Mouse (Mus musculus): ENCODE measurements at regions not wholly inside any gene's neighbourhood (a gene's known extent, or its start where the extent isn't known, plus 50 kb on each side); places are given as distances from the start of the nearest gene placed in this dataset.

GRCm38 (mm10) chr8:116267021-116267420 is 237.8 kb upstream of the Dynlrb2 start:
- 0 out of 4 replicates have a peak, but pooled peaks of 1 of the 2 experiments have one; percentile 19 for ATAC-seq (replicated peaks in 1 of 2; ENCODE audit: insufficient read depth in 1 of 2, low FRiP score in 2 of 2, low TSS enrichment in 1 of 2, low read depth in 1 of 2, poor library complexity in 2 of 2, severe bottlenecking in 2 of 2)

- ATAC-seq (replicated peaks in 1 of 2; ENCODE audit: insufficient read depth in 1 of 2, low FRiP score in 2 of 2, low TSS enrichment in 1 of 2, low read depth in 1 of 2, poor library complexity in 2 of 2, severe bottlenecking in 2 of 2) = no peak
Measured at GRCm38 (mm10) chr8:116265591-116265990, 239.2 kb upstream of the Dynlrb2 start.

DNA sequence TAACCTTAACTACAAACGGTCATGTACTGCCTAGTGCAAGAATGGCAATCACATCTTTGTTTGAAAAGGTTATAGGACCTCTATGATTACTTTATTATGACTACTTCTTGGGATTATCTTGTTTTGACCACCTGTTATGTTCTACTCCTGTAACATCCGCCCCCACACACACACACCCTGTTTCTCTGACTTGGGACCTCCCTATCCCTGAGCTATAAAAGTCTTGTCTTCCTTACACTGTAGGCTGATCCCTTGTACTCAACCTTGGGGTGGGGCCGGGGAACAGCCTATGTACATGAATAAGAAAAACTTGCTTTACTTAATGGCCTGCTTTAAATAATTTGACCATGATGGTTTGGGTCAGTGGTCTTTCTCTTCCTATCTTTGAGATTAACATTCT is 240.7 kb upstream of the Dynlrb2 start:
- no peak for ATAC-seq (replicated peaks in 1 of 2; ENCODE audit: insufficient read depth in 1 of 2, low FRiP score in 2 of 2, low TSS enrichment in 1 of 2, low read depth in 1 of 2, poor library complexity in 2 of 2, severe bottlenecking in 2 of 2)

- ATAC-seq (replicated peaks in 1 of 2; ENCODE audit: insufficient read depth in 1 of 2, low FRiP score in 2 of 2, low TSS enrichment in 1 of 2, low read depth in 1 of 2, poor library complexity in 2 of 2, severe bottlenecking in 2 of 2) = no peak
Measured at GRCm38 (mm10) chr8:116261286-116261685, 243.5 kb upstream of the Dynlrb2 start.

DNA sequence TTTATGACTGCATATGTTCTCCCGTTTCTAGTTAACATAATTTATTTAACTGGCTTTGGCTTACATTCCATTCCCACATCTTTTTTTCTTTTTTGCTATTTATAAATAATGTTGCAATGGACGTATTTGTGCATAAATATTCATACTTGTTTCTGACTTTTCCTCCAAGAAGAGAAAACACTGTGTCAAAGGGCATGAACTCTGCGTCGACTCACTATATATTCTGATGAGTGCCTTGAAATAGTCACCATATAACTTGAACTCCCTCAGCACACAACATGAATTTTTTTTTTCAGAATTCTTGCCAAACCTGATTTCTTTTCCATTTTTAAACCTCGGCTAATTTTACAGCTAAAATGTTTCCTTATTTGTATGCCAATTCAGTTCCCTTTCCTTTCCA is 249.4 kb upstream of the Dynlrb2 start:
- no peak for ATAC-seq (replicated peaks in 1 of 2; ENCODE audit: insufficient read depth in 1 of 2, low FRiP score in 2 of 2, low TSS enrichment in 1 of 2, low read depth in 1 of 2, poor library complexity in 2 of 2, severe bottlenecking in 2 of 2)

DNA sequence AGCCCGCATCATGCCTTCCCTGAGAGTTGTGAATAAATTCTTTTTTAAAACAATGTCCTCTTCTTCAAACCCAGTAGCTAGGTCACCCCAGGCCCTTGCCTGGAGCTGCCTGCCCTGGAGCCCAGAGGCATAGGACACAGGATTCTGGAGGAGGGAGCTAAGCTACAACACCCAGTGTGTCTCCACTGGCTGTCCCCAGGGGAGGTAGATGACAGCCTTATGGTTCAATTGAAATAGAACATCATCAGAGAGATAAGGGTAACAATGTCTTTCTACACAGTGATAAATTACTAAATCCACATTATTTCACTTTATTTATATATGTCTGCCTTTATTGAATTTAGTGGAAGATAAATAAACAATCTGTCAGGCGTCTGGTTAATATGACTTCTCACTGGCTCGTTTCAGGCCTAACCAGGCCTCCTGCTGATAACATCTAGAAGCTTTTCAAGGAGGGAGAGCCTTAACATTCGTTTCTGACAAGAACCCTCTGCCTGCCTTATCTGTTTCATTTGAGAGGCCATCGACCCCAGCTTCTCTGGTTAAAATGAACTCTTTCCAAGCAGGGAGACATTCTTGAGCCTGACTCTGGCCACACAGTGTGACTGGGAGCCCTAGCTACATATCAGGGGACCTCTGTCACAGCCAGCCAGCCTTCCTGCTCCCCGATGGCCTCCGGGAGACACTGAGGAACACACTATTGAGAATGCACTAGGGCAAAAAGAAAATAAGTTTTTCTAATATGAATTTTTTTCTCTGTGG is 252.1 kb upstream of the Dynlrb2 start:
- no peak for ATAC-seq (replicated peaks in 1 of 2; ENCODE audit: insufficient read depth in 1 of 2, low FRiP score in 2 of 2, low TSS enrichment in 1 of 2, low read depth in 1 of 2, poor library complexity in 2 of 2, severe bottlenecking in 2 of 2)

DNA sequence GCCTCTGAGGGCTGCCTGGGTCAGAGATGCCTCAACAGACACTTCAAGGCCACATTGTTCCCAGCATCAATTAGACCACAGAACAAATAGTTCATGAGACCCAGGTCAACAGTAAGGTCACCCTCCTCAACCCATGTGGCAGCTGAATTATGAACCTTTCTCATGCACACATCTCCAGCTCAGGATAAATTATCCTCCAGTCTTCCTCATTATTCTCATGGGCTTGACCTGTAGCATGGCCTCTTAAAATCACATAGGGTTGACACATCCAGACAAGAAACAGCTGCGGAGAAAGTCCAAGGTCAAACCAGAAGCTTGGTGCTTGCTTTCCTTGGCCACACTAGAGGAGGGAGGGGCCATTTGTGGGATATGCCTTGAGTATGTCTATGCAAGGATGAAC is 256.4 kb upstream of the Dynlrb2 start:
- ATAC-seq (replicated peaks in 1 of 2; ENCODE audit: insufficient read depth in 1 of 2, low FRiP score in 2 of 2, low TSS enrichment in 1 of 2, low read depth in 1 of 2, poor library complexity in 2 of 2, severe bottlenecking in 2 of 2) = no peak

GRCm38 (mm10) chr8:116243493-116243892 is 261.3 kb upstream of the Dynlrb2 start:
- no peak for ATAC-seq (replicated peaks in 1 of 2; ENCODE audit: insufficient read depth in 1 of 2, low FRiP score in 2 of 2, low TSS enrichment in 1 of 2, low read depth in 1 of 2, poor library complexity in 2 of 2, severe bottlenecking in 2 of 2)

- no peak; a peak in 1 of 4 replicates for ATAC-seq (replicated peaks in 1 of 2; ENCODE audit: insufficient read depth in 1 of 2, low FRiP score in 2 of 2, low TSS enrichment in 1 of 2, low read depth in 1 of 2, poor library complexity in 2 of 2, severe bottlenecking in 2 of 2)
Measured at GRCm38 (mm10) chr8:116242972-116243371, 261.8 kb upstream of the Dynlrb2 start.

DNA sequence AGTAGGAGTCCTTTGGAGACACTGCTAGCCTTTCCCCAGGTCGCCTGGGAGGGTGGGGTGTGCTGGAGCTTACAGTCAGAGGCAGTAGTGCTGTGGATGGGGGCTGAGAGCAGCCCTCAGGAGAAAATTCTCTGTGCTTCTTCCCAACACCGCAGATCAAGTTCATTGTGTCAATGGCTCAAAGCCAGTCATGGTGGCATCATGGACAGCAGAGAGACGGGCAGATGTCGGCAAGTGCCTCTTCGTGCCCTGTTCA is 262.9 kb upstream of the Dynlrb2 start:
- ATAC-seq (replicated peaks in 1 of 2; ENCODE audit: insufficient read depth in 1 of 2, low FRiP score in 2 of 2, low TSS enrichment in 1 of 2, low read depth in 1 of 2, poor library complexity in 2 of 2, severe bottlenecking in 2 of 2) = no peak

DNA sequence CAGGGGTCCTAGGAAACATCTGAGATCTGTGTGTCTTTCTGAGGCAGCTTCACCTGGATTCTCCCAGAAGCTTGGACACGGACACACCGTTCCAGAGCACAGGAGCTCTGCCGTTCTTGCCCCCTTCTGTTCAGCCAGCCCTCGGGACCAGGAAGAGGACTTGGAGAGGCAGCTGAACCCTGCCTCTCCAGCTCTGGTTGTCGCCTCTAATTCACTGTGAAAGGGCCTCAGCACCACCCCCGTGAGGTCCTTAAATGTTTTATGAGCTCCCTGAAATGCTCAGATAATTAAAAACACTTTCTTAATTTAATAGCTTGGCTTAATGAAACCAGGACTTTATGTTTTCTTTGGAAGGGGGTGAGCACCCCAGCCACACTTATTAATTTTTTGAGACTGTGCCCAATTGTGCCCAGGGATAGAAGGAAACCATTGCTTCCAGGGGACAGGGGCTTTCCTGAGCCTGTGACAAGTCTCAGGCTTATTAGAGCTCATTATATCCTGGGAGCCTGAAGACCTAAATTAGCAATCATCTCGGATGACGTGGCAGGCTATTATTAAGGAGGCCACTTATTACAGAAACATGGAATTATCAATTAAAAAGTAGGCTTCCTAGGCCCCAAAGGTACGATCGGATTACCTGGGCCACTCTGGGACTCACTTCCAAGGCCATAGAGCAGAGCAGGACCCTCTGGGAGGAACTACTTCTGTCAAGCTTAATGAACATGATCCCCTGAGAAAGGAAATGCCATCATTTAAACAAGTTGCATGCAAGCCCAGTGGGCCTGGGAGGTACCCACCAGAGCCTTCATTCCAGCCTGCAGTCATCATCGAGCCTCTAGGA is 263.4 kb upstream of the Dynlrb2 start:
- no peak for ATAC-seq (replicated peaks in 1 of 2; ENCODE audit: insufficient read depth in 1 of 2, low FRiP score in 2 of 2, low TSS enrichment in 1 of 2, low read depth in 1 of 2, poor library complexity in 2 of 2, severe bottlenecking in 2 of 2)

DNA sequence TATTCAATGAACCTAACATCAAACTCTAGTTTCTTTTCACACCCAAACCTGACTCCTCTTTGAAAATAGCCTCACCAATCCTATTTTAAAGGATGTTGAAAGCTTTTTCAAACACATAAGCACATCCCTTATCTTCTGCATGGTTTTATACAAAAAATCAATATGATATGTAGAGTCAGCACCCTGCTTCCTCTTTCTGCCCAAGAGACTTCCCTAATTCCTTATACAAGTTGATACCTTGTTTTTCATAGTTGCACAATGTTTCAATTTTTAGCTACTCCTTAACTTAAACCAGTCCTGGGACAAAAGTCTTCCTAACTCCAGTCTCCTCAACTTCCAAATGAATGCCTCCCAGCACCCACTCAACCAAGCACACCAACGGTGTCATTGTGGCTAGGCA is 266.1 kb upstream of the Dynlrb2 start:
- ATAC-seq (replicated peaks in 1 of 2; ENCODE audit: insufficient read depth in 1 of 2, low FRiP score in 2 of 2, low TSS enrichment in 1 of 2, low read depth in 1 of 2, poor library complexity in 2 of 2, severe bottlenecking in 2 of 2) = peak; percentile 42 to 56; a peak in 2 of 4 replicates

- ATAC-seq (replicated peaks in 1 of 2; ENCODE audit: insufficient read depth in 1 of 2, low FRiP score in 2 of 2, low TSS enrichment in 1 of 2, low read depth in 1 of 2, poor library complexity in 2 of 2, severe bottlenecking in 2 of 2) = no peak
Measured at GRCm38 (mm10) chr8:116237561-116238100, 267.1 kb upstream of the Dynlrb2 start.

DNA sequence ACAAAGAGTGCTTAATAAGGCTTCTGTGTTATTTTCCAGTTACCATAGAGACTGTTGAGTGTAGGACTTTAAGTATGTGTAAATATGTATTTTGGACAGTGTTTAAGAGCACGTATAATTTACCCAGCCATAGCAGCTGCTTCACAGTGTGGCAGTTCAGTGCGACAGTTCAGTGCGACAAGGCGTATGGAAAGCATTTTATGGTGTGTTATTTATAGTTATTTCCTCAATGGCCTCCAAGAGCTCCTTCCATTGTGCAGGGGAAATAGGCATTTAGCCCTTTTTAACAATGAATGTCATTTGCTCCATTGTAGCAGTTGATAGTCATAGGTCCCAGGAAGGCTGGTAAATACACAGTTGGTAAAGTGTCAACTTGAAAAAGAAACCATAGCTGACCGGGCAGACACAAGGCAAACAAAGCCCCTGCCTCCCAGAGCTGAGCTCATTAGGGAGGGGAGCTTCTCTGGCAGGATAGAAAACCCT is 275.1 kb upstream of the Dynlrb2 start:
- ATAC-seq (replicated peaks in 1 of 2; ENCODE audit: insufficient read depth in 1 of 2, low FRiP score in 2 of 2, low TSS enrichment in 1 of 2, low read depth in 1 of 2, poor library complexity in 2 of 2, severe bottlenecking in 2 of 2) = no peak

GRCm38 (mm10) chr8:116227003-116227402 is 277.8 kb upstream of the Dynlrb2 start:
- no peak for ATAC-seq (replicated peaks in 1 of 2; ENCODE audit: insufficient read depth in 1 of 2, low FRiP score in 2 of 2, low TSS enrichment in 1 of 2, low read depth in 1 of 2, poor library complexity in 2 of 2, severe bottlenecking in 2 of 2)

DNA sequence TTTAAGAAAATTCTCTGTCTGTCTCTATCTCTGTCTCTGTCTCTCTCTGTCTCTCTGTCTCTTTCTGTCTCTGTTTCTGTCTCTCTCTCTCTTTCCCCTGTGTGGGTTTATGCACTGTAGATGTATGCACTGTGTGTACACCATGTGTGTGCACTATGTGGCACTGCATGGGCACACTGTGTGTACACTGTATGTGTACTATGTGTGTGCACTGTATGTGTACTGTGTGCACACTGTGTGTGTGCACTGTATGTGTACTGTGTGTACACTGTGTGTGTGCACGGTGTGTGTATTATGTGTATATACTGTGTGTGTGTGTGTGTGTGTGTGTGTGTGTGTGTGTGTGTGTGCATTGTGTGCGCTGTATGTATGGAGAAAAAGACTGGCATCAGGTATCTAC is 281.5 kb upstream of the Dynlrb2 start:
- ATAC-seq (replicated peaks in 1 of 2; ENCODE audit: insufficient read depth in 1 of 2, low FRiP score in 2 of 2, low TSS enrichment in 1 of 2, low read depth in 1 of 2, poor library complexity in 2 of 2, severe bottlenecking in 2 of 2) = no peak

GRCm38 (mm10) chr8:116215909-116216308 is 288.9 kb upstream of the Dynlrb2 start:
- no peak for ATAC-seq (replicated peaks in 1 of 2; ENCODE audit: insufficient read depth in 1 of 2, low FRiP score in 2 of 2, low TSS enrichment in 1 of 2, low read depth in 1 of 2, poor library complexity in 2 of 2, severe bottlenecking in 2 of 2)

DNA sequence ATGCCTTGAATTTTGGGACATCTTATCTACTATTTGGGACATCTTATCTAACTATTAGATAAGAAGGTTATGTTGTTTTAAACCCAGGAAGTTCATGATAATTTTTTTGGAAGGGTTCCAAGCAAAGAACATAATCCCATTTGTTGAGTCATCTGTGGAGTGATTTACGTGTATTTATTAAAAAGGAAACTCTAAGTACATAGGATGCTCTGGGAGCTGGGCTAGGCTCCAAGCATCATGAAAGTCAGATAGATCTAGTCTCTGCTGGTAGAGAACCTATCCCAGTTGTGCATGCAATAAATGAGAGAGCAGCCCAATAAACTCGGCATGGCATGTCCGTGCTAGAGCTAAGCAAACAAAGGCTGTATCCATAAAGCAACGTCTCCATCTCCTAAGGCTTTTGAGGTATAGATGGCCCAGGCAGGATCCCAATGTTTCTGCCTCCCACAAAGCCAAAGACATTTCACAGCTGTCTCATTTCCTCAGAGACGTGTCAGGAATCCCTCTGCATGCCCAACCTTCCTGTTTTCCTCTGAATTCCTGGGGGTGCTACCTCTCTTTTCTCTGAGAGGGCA is 289.4 kb upstream of the Dynlrb2 start:
- no peak for ATAC-seq (replicated peaks in 1 of 2; ENCODE audit: insufficient read depth in 1 of 2, low FRiP score in 2 of 2, low TSS enrichment in 1 of 2, low read depth in 1 of 2, poor library complexity in 2 of 2, severe bottlenecking in 2 of 2)

All from hematopoietic stem cell, adult 5-6 weeks (primary cell).